Mouse (Mus musculus) kidney, postnatal 25 days (tissue): ENCODE results near the gene Morc1.

Experiments
- DNase-seq, 2 experiments: peaks; one replicate each; pipeline ENCODE4 v3.0.0; 2021; ENCODE audit warnings: mixed read lengths in 2 of 2

The Morc1 gene

DNA sequence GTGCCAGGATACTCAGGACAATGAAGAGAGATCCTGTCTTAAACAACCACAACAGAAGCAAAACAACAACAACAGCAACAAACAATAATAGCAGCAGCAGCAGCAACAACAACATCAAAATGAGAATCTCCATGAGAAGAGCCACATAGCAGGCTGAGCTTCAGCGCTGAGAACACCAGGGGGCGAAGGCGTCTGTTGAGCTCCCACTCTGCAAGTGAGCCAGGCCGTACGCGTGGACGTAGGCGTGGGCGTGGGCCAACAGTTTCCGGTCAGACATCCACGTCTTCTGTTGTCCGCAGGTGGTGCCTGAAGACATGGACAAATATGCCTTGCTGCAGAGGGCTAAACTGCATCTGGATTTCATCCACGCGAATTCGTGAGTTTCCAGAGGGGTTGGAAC, at the start of gene Morc1:
Gene Morc1, plus strand, starts transcription at position 211 of the 400 bp plus-strand sequence.
- DNase-seq: no peak

DNA sequence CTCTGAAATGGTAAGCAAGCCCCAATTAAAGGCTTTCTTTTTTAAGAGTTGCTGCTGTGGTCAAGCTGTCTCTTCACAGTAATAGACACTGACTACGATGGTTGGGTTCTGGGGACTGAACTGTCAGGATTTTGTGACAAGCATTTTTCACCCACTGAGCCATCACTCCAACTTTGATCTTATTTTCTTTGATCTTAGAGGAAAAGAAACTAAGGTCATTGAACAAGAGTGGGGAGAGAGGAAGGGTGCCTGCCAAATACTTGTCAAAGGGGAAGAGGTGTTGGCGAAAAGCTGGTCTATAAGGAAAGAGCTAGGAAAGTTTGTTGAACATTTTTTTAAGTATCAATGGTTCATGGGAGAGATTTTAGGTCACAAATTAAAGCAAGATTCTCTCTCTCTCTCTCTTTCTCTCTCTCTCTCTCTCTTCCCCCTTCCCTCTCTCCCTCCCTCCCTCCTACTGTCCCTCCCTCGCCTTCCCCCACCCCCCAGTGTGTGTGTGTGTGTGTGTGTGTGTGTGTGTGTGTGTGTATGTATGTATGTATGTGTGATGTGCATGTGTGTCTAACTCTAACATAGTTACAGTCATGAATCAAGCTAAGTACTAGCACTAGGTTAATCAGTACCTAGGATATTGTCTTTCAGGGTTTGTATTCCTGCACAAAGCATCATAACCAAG, 47.3 kb upstream of the Morc1 start:
- no peak for DNase-seq

DNA sequence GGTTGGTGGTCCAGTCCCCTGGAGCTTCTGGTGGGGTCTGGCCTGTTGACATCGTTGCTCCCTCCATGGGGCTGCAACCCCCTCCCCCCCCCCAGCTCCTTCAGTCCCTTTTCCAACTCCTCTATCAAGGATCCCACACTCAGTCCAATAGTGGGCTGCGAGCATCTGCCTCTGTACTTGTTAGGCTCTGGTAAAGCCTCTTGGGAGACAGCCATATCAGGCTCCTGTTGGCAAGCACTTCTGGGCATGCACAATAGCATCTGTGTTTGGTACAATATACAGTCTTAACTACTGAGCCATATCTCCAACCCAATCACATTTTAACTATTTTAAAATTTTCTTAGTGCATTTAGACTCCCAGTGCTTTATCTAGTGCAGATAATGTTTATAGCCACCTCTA, 44.1 kb upstream of the Morc1 start:
- no peak for DNase-seq

DNA sequence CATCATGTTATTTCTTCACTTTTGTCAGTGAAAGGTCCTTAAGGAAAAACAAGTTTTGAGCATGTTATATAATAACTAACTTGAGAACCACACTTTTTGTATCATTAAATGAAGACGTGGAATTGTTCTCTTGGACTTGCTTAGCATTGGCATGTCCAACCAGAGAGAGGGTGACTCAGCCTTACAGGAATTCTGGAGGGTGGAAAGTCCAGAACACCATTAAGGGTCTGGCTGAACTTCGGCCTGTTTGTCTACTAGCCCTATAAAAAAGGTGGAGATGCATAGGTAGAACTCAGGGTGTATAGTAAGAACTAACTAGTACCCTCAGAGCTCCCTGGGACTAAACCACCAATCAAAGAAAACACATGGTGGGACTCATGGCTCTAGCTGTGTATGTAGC, 35.8 kb upstream of the Morc1 start:
- no peak for DNase-seq

DNA sequence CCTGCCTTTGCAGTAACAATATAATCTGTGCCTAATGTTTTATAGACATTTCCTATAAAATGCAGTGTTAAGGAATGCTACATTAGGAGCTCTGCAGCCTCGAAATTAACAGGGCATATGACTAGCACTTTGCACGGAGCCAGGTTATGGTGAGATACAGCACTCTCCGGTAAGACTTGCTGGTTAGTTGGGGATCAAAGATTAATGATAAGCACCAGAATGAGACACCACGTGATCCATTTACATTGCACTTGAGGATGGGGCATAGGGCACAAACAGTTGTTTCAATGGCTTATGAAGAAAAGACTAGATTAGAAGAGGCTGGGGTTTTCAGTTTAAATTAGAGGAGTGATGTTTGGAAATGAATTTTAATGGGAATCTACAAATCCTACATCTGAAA, 28.1 kb upstream of the Morc1 start:
- DNase-seq: no peak

DNA sequence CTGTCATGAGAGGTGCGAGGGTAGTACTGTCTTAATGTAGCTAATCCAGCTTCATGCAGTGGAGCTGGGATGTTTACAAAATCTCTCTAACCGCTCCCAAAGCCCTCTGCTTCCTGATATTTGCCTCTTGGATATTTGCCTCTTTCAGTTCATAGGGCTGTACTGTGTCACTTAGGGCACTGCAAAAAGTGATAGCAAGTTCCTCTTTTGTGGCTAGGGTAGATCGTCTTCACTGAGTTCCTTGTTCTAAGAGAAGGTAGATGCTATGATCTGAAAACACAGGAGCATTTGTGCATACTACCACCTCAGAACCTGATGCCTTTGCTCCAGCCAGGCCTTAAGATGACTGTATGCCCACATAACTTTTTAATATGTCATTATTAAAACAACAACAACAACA, 27.6 kb upstream of the Morc1 start:
- no peak for DNase-seq

DNA sequence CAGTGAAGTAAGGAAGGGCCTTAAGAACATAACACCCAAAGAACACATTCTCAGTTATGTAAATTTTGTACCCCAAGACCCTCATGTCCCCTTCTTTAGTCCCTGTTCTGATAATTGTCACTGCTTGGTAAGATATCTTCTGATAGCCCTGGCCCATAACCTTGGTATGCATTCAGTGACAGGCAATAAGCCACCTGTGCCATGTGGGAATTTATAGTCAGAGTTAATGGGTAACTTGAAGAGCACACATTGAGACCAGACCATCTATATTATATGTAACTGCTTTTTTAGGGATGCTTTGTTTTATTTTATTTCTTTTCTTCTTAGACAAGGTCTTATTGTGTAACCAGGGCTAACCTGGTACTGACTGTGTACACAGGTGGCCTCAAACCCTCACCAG, 27.0 kb upstream of the Morc1 start:
- DNase-seq: no peak

DNA sequence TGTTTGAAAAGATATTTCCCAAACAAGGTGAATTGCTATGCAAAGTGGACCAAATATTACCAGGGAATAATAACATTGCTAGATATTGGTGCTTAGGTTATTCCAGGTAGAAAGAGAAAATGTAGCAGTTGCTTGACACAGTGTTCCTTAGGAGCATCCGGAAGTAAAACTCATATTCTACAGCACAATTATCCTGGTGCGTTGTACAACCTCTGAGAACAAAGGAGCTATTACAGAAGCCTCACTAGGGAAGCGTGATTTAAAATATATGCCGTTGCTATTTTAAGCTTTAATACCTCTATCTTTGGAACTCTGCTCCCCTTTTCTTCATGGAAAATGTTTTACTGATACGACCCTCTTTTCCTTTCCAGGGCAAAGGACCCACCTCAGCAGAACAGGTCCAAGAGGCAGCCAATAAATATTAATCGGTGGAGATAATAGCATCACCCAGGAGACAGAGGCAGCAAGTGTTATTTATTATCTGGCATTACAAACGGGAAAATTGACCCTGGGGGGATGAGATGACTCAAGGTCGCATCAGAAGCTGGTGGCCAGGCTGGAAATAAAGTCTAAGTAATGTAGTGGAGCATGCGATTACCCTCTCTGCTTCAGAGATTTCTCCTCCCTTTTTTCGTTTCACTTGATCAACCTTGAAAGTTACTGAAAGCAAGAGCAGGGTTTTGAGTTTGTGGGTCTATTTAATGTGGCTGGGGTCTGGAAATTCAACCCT, 25.2 kb upstream of the Morc1 start:
- peak in 1 of 2 experiments; percentile 5 for DNase-seq

DNA sequence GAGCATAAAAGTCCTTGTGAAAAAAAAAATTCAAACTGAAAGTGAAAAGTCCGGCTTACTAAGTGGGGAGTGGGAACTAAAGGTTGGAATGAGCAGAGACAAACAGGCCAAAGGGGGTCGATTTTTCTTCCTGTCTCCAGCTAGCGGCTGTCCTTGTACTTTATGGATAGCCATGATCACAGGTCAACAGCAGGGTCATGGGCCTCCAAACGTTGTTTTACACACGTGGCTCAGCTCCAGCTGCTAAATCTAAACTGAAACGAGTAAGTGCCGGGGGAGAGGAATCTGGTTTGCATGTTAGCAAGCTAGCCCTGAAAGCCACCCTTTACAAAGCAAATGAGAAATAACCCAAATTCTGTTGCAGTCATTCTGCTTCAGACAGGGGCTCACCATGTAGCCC, 21.5 kb upstream of the Morc1 start:
- peak in 1 of 2 experiments; percentile 18 for DNase-seq

DNA sequence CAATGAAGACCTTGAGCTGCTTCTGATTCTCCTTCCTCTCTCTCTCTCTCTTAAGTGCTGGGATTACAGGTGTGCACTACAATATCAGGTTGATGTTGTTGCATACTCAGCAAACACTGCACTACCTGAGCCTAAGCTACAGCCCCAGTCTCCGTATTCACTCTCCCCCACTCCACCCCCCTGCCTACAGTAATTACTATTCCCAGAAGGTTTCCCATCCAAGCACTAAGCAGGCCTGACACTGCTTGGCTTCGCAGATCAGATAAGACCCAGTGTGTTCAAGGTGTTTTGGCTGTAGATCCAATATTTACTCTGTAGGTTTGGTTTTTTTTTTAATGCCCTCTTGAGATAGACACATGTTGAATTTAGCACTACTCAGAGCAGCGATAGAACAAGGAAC, 20.9 kb upstream of the Morc1 start:
- no peak for DNase-seq

DNA sequence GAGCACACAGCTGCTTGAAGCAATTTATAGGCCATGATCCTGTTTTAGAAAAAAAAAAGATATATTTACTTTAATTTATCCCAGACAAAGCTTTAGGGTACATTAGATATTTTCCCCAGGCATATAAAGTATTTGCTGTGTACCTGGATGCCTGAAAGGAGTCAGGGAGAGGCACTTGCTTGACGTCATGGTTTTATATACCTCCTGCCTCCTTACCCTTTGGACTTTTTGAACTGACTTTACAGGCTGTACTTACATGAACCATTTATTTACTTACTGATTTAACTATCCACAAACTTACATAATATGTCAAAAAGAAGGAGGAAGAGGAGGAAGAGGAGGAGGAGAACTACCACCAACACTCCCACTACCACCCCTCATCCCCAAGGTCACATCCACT, 18.8 kb upstream of the Morc1 start, which contains the start of gene Gm5485:
Gene Gm5485, minus strand, starts transcription at position 171 of the 400 bp plus-strand sequence.
- DNase-seq: no peak

DNA sequence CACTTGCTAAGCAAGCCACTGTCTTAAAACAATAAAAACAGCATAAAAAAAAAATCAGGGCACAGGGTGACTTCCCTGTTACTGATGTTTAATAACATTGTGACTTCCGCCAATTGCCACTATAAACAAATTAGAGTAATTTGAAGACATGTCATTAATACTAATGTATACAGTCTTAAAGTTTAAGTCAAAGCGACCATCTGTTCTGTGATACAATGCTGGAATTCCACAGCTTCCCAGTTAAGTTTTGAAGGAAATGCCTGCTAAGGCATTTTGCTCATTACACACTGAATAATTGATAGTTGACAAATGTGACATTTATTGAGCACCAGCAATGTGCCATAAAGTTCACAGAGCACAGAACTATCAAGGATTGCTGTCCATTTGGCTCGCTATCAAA, 12.5 kb upstream of the Morc1 start:
- no peak for DNase-seq

DNA sequence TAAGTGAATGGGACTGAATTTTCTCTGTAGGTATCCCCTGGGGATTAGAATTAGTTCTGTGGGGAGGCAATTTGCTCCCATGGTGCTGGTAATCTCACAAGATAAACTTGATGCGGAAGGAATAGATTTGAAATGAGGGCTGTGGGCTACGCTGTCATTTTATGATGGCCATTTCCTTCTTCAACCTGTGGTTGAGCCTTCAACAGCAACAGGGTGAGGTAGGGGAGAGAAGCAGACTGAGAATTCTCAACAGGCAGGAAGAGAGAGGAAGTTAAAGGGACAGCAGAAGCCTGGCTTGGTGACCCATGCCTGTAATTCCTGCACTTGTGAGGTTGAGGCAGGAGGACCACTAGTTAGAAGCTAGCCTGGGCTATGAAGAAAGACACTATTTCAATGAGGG, 12.0 kb upstream of the Morc1 start:
- no peak for DNase-seq

DNA sequence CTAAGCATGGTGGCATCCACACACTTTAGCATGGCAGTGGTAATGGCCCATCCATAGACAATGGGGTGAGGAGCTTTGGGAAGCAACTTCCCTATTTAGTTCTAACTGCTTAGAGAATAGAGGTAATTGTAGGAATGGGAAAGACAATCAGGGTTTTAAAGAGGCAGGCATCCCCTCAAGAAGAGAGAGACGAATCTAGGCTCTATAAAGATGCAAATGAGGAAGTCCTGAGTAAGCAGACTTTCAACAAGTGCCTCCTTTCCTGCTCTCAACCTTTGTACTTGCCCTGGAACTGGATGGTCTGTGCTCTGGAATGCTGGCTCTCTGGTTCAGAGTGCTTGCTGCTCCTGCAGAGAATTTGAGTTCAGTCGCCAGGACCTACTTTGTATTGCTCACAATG, 8.5 kb upstream of the Morc1 start:
- peak; percentile 65 to 88 for DNase-seq

DNA sequence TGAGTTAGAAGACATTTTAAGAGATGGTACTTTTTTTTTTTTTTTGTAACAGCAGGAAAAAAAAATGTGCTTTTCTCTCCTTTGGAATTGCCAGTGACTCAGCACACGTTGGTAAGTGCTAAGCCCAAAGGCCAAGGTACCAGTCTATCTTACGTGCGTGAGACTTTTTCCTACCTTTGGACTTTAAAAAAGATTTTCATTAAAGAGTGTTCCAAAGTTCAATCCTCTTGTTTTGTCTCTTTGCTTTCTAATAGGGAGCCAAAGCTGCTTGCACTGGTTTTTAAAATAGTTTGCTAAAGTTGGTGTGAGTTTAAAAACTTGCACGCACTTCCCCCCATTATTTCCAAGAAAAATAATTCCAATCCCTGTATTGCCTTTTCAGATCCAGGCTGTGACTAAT, 7.0 kb upstream of the Morc1 start:
- DNase-seq: peak; percentile 15 to 38

DNA sequence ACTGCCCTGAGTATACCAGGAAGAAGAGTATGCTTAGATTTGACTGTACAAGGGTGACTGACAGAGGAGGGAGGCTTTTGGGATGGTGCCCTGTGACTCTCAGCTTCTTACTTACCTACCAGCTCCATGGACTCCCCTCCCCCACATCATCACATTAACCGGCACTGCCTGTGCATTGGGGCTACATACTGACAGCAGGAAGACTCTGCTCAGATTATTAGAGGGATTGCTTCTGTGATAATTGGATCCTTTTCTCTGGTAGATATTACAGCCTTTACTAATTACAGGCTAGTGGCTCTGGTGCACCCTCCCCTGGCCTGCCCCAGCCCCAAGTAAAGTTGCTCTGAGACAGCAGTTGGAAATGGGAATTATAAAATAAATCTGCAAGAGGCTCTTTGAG, 1.6 kb upstream of the Morc1 start:
- DNase-seq: no peak

DNA sequence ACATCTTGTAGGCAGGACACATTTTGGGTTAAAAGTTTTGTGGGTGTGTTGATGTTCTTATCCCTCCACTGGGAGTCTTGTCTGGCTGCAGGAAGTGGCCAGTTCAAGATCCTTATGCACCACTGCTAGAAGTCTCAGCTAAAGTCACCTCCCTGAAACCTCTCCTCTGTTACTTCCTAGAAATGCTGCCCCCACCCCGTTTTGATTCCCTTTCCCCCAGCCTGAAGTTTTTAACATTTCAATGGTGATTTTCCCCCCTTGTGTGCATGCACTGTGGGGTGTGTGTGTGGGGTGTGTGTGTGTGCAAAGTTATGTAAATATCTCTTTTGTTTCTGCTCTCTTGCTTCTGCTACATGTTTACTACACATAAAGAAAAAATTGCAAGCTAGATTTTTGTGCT, 4.4 kb downstream of the Morc1 start:
- DNase-seq: no peak

DNA sequence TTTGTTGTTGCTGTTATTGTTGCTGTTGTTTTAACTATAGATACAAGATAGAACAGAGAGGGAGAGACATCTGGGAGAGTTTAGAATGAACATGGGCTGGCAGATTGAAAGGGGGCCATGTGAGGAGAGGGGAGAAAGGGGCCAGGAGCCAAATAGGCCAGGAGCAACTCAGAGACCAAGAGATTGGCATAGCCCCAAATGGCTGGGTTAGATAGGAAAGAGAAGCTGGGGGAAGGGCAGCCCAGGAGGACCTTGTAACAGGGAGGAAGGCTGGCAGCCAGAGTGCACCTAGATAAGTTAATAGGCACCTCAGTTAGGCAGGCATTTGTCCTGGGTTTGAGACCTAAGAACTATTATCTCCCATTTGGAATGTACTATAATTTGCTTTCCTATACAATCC, 6.4 kb downstream of the Morc1 start:
- peak; percentile 43 to 47 for DNase-seq

DNA sequence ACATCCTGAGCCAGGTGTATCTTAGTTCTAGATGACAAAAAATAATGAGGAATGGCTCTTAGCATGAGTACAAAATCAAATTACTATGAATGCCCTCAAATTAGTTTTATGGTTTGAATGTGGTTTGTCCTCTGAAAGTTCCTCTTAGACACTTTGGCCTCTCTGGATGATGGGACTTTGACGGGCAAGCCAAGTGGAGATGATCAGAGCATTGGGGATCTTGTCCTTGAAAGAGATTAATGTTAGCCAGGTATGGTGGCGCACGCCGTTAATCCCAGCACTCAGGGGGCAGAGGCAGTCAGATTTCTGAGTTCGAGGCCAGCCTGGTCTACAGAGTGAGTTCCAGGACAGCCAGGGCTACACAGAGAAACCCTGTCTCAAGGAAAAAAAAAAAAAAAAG, 13.6 kb downstream of the Morc1 start:
- no peak for DNase-seq

DNA sequence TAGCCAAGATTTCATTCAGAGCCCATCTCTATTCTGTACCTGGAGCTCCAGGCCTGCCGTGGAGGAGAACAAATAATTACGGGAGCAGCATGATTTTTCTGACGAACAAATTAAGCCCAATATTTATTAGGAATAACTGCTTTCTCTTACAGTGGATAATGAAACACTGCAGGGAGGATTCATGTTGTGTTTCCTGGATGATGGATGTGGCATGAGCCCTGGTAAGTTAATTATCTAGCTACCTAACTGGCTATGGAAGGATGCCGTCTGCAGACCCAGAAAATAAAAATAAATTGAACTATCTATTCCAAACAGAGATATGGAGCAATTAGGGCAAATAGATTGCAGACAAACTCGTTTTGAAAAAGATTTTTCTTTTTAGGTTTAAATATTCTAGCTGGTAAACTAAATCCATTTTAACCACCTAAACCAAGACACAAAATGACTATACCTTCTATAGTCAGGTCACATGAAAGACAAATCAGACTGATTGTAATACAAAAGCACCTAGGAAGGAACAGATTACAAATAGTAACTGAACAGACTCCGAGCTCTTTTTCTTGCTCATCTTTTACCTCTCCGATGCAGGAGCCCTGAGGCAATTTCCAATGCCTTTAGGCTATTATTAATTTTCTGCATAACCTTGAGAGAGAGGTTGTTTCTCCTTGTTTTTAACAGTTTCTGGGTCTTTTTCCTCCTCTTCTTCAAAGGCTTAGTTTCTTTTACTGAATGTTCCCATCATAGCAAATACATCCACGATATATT, 15.3 kb downstream of the Morc1 start:
- DNase-seq: no peak

DNA sequence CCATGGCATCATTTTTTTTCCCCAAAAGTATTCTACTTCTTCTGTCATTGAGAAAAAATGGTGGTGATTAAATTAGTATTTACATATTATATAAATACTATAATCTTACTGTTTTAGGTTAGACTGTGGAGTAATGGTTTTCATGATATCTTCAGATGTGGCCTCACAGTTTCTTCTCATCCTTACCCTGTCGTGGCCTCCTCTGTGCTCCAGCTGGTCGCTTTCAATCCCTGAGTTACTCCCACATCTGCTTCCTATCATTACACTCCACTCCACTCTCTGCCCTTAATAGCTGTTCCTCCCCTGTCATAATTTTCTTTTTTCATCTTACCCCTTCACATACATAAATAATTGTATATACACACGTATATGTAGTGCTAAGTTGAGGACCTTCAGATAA, 22.2 kb downstream of the Morc1 start:
- DNase-seq: no peak

DNA sequence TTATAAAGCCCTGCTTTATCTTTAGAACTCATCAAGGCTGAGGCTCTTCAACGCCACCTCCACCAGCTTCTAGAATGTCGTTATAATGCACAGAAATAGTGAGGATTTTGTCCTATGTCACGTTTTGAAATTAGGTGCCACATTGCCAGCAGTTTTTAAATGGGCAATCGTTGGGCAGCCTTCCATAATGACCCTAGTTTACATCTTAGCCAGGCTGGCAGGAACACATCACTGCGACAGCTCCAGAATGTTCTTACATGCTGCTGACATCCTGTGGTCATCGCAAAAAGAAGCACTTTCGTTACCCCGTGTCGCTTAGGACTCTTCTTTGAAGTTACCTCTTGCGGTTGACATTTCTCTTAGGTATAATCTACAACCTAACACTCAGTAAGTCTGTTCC, 42.4 kb downstream of the Morc1 start:
- no peak for DNase-seq

DNA sequence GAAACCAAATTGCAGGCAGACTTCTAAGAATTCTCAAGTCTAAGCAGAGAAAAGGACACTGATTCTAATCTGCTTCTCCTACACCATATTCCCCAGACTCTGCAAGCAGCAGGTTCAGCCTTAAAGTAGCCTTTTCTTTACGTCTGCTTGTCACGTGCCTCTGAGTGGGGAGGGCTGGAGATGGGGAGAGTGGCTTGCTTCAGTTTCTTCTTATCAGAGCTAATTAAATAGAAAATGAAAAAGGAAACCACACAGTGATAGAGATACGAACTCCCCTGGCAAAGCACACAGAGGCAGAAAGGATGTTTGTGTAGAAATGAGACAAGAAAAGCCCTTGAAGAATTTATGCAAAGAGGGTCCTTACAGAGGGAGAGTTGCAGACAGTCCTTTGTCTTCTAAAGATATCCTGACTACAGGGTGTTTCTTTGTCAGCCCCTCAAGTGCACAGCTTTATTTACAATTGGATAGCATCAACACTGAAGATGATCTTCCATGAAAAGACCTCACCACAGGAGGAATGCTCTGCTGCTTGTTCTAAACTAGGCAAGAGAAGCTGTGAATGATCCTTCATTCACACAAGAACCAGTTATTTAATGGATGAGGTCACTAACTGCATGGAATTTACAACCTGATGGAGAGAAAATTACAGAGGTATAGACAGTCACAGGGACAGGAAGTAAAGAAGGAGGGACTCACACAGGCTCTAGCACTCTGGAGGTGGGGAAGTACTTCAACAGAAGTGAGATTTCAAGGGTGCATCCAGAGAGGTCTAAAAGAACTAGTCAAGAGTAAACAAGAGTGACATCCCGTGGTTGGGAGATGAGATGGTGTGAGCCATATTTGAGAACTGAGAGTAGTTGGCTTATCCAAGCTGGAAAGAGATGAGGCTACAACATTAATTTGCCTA, 44.1 kb downstream of the Morc1 start:
- no peak for DNase-seq
